Mouse (Mus musculus) WW6 (cell line): ENCODE measurements at regions not wholly inside any gene's neighbourhood (a gene's known extent, or its start where the extent isn't known, plus 50 kb on each side); places are given as distances from the start of the nearest gene placed in this dataset.
A peak's percentile ranks its signal among the peaks of the same experiment; 100 is the strongest.
"Not testable (repeated sequence)": the region's sequence is repeated elsewhere in the genome, so short reads cannot be mapped to it uniquely, and the experiment has no call there.

Source experiments
- DNase-seq: peaks from one replicate; pipeline ENCODE4 v3.0.0-alpha.2; 2013; ENCODE audit warnings: low read depth, low spot score

- DNase-seq = no peak
Measured at GRCm38 (mm10) chr10:66641966-66642365, 454.0 kb upstream of the Jmjd1c start.

GRCm38 (mm10) chr10:66643160-66643559, 452.8 kb upstream of the Jmjd1c start:
- DNase-seq = no peak

GRCm38 (mm10) chr10:66657520-66657919, 438.4 kb upstream of the Jmjd1c start:
- no peak for DNase-seq

- no peak for DNase-seq
Measured at GRCm38 (mm10) chr10:66683160-66683559, 412.8 kb upstream of the Jmjd1c start.

- DNase-seq = not testable (repeated sequence)
Measured at GRCm38 (mm10) chr10:66689196-66689595, 406.7 kb upstream of the Jmjd1c start.

- DNase-seq = no peak
Measured at GRCm38 (mm10) chr10:66694549-66695285, 401.2 kb upstream of the Jmjd1c start.

- not testable (repeated sequence) for DNase-seq
Measured at GRCm38 (mm10) chr10:66714926-66715325, 381.0 kb upstream of the Jmjd1c start.

GRCm38 (mm10) chr10:66717909-66718308, 378.0 kb upstream of the Jmjd1c start:
- no peak for DNase-seq

GRCm38 (mm10) chr10:66719796-66720195, 376.1 kb upstream of the Jmjd1c start:
- no peak for DNase-seq

- no peak for DNase-seq
Measured at GRCm38 (mm10) chr10:66733631-66734030, 362.3 kb upstream of the Jmjd1c start.

GRCm38 (mm10) chr10:66734853-66735252, 361.1 kb upstream of the Jmjd1c start:
- no peak for DNase-seq

- no peak for DNase-seq
Measured at GRCm38 (mm10) chr10:66739017-66739416, 356.9 kb upstream of the Jmjd1c start.

GRCm38 (mm10) chr10:66741819-66742218, 354.1 kb upstream of the Jmjd1c start:
- peak; percentile 16 for DNase-seq

GRCm38 (mm10) chr10:66743254-66743653, 352.7 kb upstream of the Jmjd1c start:
- DNase-seq = no peak

- no peak for DNase-seq
Measured at GRCm38 (mm10) chr10:66745871-66746270, 350.1 kb upstream of the Jmjd1c start.

GRCm38 (mm10) chr10:66752237-66752810, 343.6 kb upstream of the Jmjd1c start:
- DNase-seq = no peak

GRCm38 (mm10) chr10:66756866-66757265, 339.1 kb upstream of the Jmjd1c start:
- no peak for DNase-seq

- DNase-seq = no peak
Measured at GRCm38 (mm10) chr10:66770161-66771030, 325.5 kb upstream of the Jmjd1c start.

- no peak for DNase-seq
Measured at GRCm38 (mm10) chr10:66780335-66781170, 315.4 kb upstream of the Jmjd1c start.

GRCm38 (mm10) chr10:66781171-66781510, 314.8 kb upstream of the Jmjd1c start:
- no peak for DNase-seq

- DNase-seq = no peak
Measured at GRCm38 (mm10) chr10:66782025-66782424, 313.9 kb upstream of the Jmjd1c start.

- no peak for DNase-seq
Measured at GRCm38 (mm10) chr10:66787812-66788211, 308.1 kb upstream of the Jmjd1c start.
